Mouse (Mus musculus) Muller cell, postnatal 12 days (primary cell): ENCODE measurements around the gene Btbd3.

Experiments used
- DNase-seq: peaks from one replicate; pipeline ENCODE4 v3.0.0-alpha.2; 2015; ENCODE audit errors: inconsistent ontology term

The Btbd3 gene

DNA sequence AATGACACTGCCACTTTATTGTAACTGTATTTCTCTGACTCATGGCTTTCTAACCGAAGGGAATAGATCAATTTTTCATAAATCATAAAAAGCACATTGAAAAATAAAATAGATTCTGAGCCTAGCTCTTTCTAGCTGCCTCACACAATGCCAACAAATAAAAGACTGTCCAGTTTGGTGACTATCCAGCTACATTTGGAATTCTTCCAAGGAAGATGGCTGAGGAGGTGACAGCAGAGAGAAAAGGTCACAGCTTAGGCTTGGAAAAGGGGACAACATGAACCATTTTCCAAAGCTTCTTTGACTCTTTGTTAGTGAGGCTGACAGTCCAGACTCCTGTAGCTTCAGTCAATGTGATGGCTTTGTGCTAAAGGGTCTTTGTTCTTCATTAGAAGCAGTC is 132.2 kb downstream of the Btbd3 start:
- peak; percentile 11 for DNase-seq

DNA sequence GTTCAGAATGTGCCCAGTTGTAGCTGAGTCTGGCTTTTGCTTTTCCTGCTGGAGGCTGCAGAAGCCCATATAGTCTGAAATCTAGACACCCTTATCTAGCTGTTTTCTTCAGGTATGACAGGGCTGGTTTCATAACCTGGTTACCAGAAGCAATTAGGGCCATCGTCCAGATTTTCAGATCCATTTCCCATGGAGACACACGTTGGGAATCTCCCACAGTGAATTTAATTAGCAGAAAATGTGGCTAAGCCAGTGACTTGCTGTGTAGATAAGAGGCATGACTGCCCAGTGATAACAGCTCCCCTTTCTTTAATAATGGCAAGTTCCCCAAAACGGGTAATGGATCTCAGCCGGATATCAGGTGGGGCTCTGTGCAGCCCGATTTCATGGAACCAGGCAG is 146.7 kb downstream of the Btbd3 start:
- no peak for DNase-seq

GRCm38 (mm10) chr2:138405753-138406528 is 149.6 kb downstream of the Btbd3 start:
- peak; percentile 25 for DNase-seq

DNA sequence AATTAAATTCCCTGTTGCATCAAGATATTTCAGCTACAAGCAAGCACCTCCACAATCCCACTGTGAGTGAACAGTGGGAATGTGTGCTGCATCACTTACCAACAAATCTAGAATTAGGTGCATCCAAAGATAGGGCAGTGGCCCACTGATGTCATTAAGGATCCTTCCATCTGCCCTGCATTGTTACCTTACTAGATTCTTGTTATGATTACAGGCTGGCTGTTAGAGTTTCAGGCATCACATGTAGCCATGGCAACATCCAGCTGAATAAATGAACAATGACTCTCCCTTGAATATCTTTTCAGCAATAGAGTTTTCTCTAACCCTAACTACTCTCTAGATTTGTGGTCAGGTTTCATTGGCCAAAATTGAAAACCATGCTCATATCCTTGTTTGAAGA is 150.3 kb downstream of the Btbd3 start:
- no peak for DNase-seq

DNA sequence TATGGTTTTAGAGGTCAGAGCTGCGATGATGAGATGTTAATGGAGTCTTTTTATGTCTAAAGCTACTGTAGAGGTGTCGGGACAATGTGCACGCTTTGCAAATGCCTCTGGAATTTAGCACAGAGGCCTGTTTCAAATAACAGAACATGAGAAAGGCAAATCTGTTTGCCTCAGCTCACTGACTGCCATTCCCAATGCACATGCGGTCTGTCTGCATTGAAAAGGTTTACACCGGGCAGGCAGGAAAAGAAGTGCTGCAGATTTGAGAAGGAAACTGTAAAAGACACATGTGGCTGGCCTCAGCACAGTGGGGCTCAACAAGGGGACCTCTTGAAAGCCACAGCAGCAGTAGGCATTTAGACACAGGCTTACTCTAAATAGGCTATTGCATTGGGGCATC is 156.2 kb downstream of the Btbd3 start:
- no peak for DNase-seq

DNA sequence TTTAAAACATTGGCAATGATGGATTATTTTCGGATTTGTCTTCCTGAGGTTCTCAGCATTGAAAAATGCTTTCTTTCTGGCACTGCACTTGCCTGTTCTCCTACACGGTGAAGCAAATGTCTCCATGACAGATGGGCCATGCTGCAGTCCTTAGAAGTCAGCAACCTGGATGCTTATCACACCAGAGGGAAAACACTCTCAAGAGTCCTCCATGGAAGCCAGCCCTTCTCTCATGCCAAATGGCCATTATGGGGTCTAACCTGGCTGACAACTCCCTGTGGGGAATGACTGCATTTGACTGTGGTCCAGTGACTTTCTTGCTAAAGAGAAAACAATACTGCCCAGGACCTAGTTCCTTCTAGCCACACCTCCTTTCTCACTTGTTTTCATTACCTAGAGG is 166.0 kb downstream of the Btbd3 start:
- DNase-seq, result no peak

GRCm38 (mm10) chr2:138431991-138432390 is 175.6 kb downstream of the Btbd3 start:
- no peak for DNase-seq

- DNase-seq, result no peak
These were observed 190.1 kb downstream of the Btbd3 start for GRCm38 (mm10) chr2:138446466-138446865.

DNA sequence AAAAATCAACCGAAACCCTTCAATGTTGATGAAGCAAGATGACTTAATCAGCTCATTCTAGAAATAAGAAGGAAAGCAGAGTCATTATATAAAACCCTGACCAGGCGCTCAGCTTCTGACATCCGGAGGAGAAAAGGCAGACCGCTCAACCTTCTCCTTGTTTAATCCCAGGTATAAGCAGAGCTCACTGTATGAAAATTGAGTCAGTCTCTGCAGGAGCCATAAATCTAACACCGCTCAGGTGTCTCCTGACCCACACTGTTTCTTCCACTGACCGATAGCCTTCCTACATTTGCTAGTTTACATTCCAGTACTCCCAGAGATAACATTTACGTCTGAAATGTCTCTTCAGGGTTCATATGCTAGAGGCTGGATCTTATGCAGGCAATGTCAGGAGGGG is 190.6 kb downstream of the Btbd3 start:
- no peak for DNase-seq

- no peak for DNase-seq
These were observed 191.3 kb downstream of the Btbd3 start for GRCm38 (mm10) chr2:138447681-138448080.

GRCm38 (mm10) chr2:138468046-138468572 is 211.7 kb downstream of the Btbd3 start:
- no peak for DNase-seq

- DNase-seq, result no peak
These were observed 217.0 kb downstream of the Btbd3 start for GRCm38 (mm10) chr2:138473407-138473806.

DNA sequence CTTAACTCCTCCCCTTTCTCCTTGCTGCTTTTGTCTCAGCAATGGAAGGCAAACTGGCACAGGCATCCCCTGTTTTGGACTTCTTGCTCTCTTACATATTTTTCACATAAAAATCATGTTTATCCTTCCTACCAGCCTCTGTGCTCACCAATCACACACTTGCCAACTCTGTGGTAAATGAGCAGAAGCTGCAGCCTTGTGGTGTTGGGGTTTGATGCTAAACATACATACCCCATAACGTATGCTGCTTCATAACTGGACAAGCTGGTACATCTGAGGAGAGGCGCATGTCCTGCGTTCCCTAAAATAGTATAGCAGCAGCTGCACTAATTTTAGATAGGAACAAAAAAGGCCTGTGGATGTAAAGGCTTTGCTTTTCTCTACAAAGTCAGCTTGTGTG is 220.1 kb downstream of the Btbd3 start:
- no peak for DNase-seq

GRCm38 (mm10) chr2:138477278-138477677 is 220.9 kb downstream of the Btbd3 start:
- peak; percentile 16 for DNase-seq

- DNase-seq, result no peak
These were observed 226.2 kb downstream of the Btbd3 start for GRCm38 (mm10) chr2:138482541-138482940.

DNA sequence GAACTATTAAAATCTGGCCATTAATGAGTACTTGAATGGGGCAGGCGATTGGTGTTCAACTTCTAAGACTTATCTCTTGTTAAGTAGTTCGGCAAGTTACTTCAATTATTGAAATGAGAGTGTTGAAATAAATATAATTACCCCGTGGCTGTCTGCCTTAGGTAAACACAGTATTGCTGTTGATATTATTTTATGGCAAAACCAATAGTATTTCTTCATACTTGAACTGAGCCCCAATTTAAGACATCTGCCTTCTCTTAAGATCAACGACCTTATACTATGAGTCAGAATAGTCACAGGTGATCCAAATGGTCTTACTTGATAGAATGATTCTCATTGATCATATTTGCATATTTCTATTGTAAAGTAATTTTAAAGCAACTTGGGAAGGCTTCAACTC is 228.5 kb downstream of the Btbd3 start:
- DNase-seq, result no peak

- no peak for DNase-seq
These were observed 234.5 kb downstream of the Btbd3 start for GRCm38 (mm10) chr2:138490688-138491405.

DNA sequence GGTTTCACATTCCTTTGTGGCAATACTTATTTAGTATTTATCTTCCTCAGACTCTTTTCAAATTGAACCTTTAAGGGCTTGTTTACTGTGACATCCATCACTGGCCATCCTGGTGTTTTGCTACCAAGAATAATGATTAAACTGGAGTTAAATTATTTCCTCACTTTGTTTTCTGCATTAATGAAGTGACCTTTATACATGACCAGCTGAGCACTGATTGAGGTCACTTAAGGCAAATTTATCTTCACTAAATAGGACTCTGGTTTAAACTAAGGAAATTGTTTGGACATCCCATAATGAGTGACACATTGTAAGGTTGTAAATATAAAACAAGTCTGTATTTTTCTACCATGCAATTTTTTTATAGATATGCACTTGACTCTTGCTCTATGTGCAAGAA is 235.8 kb downstream of the Btbd3 start:
- DNase-seq, result no peak

DNA sequence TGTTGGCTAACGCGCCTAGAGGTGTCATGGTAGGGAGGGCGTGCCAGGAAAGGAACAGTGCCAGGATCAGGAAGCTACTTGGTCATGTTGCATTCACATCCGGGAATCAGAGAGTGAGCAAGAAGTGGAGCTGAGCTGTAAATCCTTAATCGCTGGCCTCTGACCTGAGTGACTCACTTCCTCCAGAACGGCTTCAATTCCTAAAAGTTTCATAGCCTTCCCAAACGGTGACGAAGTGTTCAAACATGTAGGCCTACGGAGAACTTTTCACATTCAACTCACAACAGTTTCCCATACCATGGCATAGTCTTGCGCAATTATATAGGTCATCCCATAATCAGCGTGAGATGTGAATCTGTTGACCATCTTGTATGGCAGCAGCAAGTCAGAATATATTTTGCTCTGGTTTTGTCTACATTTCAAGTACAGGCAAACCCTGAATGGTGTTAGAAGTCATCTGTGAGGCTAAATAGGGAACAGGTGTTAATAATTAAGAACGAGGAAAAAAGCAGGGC is 247.6 kb downstream of the Btbd3 start:
- DNase-seq, result peak; percentile 7

GRCm38 (mm10) chr2:138515531-138515930 is 259.2 kb downstream of the Btbd3 start:
- no peak for DNase-seq

DNA sequence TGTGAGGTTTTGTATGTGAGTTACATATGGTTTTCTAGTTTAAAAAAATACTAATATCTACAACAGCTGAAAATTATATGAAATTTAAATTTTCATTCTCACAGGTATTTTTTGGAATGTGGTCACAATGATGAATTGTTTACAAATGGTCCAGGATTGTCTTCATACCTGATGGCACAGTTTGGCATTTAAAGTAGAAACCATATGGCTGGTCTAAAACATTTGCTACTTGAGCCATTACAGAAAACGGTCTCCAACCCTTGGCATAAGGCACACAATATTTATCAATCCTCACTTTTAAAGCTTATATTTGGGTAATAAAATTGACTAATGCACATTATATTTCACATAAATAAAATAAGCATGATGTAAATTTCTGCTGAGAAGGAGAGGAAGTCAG is 272.1 kb downstream of the Btbd3 start:
- no peak for DNase-seq

DNA sequence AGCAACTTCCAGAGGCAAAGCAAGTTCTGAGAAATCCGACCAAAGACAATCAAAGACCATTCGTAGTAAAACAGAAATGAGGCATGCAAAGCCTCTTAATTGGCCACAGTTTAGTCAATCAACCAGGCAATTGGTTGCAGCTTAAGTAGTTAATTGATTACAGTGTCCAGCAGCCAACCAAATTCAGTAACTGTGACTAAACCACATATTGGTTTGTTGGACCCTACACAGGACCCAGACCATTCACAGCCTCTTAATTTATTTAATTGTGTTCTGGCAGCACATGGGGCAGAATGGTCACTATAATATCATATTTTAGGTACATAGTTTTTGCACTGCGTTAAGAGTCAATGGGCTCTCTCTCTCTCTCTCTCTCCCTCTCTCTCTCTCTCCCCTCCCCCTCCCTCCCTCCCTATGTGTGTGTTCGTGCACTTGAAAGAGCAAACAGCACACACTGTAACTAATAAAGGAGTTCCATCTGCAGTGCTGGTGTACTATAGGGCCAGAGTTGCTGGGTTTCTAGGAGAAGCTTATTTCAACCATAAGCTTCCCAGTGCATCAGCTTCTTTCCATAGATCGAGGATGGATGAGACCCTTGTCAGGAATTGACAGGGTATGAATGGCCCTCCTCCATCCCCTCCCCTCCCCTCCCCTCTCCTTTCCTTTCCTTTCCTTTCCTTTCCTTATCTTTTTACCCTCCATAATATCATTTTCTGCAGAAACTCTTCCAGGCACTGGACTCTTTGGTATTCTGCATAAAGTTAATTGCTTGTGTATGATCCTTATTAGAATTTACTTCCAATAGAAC is 275.0 kb downstream of the Btbd3 start:
- no peak for DNase-seq
